Mouse (Mus musculus): ENCODE data around the gene Gipc3.

- TF ChIP-seq POLR2A (IDR thresholded peaks at IDR 0.05; ENCODE audit: insufficient read depth, low read depth, low read length) (no peak), CTCF (IDR thresholded peaks at IDR 0.05; ENCODE audit: insufficient read depth, low read depth, low read length) (no peak)
Measured at GRCm38 (mm10) chr10:81305663-81306062, 37.4 kb downstream of the Gipc3 start.

All from olfactory bulb, adult 2 months (tissue).